Mouse (Mus musculus) left cerebral cortex, postnatal 10 days (tissue): ENCODE results near the gene Zfp472. TPM values are rescaled to one million over a fixed set of nuclear protein-coding genes. Genes with fewer than 3 reads are reported as not detected.
A peak's percentile ranks its signal among the peaks of the same experiment; 100 is the strongest.

Experiments
- DNase-seq, 2 experiments: peaks; one replicate each; pipeline ENCODE4 v3.0.0; 2021 to 2022; ENCODE audit warnings: low spot score in 2 of 2, mixed read lengths in 1 of 2; ENCODE audit errors: extremely low spot score in 1 of 2
- intact Hi-C: fragments of 180-260 bp; cut with DNase I; formaldehyde crosslinking; loops from one replicate; pipeline ENCODE4 v1.15.1; 2025
- total RNA-seq, 2 experiments: library from RNA; stranded (reverse); gene quantifications; 2 replicates each; pipeline ENCODE4 v1.2.3; 2021

The Zfp472 gene
- 1 to 10 TPM; 4.3 to 5.5 TPM for total RNA-seq

DNA sequence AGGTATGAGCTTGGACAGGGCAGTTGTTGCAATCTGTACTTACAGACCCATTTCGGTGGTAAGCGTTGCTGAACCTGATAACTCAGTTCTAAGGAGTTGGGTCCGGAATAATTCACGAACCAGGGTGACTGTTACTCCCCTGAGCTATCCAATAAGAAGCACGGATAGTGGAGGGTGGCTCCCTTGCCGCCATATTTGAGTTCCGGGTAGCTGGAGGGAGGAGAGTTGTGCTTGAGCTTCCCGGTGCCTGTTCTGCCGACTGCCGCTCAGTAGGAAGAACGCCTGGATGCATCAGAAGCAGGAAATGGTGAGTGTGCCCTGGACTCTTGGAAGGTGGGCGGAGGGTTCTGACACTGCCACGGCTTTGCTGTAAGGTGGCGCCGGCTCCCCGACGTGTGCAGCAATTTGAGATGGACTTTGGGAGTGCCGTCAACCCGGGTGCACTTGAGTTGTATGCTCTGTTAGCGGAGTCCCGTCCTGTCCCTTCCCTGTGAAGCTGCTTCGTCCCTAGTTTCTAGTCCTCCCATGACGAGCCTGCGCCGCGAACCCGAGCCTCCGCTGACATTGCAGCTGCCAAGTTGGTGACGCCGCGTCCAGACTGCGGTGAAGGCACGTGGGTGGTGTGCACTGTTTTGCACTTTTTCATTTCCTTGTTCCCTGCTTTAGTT lies at the start of gene Zfp472:
TSS of gene Zfp472 (plus strand) at position 192 of the 668 bp plus-strand sequence.
- DNase-seq: peak; percentile 88 to 95
- intact Hi-C loops: no loop called here

DNA sequence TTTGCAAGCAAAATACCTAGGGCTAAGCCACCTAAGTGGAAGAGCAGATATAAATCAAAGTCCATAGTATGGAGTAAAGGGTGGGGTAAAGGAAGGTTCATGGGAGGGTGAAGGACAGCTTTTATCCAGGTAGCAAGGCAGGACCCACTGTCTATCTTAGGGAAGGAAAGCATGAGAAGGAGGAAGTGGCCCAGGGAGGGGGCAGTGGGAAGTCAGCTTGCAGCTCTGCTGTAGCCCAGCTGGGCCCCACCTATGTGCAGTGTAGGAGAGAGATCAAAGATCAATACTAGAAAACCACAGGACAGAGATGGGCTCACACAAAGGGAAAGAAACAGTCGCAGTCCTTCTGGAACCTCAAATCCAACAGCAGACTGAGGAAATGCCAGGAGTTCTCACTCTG lies 49.5 kb upstream of the Zfp472 start:
- no peak for DNase-seq
- intact Hi-C loops: no loop called here

DNA sequence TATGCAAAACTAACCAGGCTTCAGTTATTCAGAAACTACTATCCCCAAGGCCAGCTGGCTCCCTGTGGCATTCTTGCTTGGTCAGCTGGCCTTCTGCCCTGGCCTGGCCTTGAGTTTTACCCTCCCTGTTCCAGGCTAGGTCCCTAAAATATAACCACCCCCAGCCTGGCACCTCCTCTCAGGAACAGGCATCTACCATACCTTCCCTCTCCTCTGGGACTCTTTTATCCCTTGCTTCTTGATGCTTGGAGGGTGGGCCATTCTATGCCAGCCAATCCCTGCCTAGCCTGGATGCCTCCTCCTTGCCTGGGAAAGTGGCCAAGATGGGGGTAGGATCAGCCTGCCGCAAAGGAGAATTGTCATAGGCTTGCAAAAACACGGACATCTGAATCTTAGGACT lies 48.5 kb upstream of the Zfp472 start, which contains the start of gene Cyp4f14:
TSS of gene Cyp4f14 (minus strand) at position 212 of the 400 bp plus-strand sequence.
- peak in 1 of 2 experiments; percentile 27 for DNase-seq

DNA sequence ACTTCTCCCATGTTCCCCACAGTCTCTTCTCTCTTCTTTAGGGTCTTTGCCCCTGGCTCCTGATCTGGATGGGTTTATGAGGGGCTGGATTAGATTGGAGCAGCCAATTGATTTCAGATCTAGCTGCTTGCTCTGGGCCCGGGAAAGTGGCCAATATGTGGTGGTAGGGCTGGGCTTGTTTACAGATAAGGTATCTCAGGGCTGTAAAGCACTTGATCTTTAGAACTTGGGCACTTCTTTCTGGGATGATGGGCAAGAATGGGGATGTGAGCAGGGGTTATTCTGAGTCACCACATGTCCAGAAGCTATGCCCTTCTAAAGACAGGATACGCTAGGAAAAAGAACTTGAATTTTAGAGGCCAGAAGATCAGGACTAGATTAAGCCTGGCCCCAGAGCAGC lies 46.5 kb upstream of the Zfp472 start:
- intact Hi-C loops: no loop called here
- no peak for DNase-seq

More for the DNA sequence above, 48.5 kb upstream of the Zfp472 start, which contains the start of gene Cyp4f14:
- intact Hi-C loops: no loop called here

DNA sequence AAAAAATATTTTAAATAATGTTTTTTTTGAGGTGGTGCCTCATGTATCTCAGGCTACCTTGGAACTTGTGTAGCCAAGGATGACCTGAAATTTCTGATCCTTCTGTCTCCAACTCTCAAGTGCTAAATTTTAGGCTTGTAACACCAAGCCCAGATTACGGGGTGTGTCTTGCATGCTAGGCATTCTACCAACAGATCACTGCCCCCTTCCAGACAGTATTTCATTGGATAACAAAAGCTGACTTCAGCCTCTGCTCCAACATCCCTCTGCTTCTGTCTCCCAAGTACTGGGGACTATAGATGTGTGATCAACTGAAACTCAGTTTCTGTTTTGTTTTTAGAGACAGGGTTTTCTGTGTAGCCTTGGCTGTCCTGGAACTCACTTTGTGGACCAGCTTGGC lies 41.9 kb upstream of the Zfp472 start:
- DNase-seq: no peak
- intact Hi-C loops: no loop called here

DNA sequence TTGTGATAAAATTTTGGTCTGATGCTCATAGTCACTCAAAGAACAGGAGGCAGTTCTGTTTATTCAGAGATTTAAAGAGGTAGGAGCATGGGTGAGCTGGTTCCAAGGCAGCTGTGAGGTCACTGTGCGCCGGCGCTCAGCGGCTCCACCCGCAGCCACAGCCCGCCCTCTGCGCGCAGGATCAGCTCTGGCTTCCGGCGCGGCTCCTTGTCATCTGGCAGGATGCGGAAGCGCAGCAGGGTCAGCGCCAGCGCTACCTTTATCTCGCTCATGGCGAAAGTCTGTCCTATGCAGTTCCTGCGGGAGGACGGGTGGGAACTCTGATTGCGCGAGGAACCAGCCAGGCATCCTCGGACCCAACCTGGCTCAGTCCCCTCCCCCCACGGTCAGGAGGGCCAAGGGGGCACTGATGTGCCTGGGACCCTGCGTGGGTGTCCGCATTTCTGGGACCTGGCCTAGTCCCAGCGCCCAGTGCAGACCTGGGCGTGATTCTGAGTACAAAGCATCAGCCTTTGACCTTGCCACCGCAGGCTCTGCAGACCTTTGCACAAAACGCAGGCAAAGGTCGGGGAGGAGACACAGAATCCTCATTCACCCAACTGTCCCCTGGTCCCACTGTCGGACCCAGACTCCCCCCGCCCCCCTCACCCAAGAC lies 40.8 kb upstream of the Zfp472 start:
- peak; percentile 58 to 88 for DNase-seq
- intact Hi-C loops: no loop called here

DNA sequence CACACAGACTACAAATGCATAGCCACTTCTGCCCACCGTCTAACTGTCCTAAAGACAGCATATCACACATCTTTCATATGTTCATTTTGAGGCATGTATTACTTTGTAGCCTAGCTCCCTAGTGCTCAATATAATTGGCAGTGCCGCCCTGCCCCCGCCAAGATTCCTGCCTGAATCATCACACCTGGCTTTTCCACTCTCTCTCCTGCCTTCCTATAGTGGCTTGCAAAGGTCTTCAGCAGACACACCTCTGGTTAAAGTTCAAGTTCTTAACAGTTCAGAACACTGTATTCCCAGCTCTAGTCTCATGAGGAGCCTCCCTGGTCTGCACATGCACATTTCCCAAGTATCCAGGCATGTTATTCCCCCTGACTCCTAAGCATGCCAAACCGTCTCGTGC lies 37.8 kb upstream of the Zfp472 start:
- intact Hi-C loops: no loop called here
- no peak for DNase-seq

DNA sequence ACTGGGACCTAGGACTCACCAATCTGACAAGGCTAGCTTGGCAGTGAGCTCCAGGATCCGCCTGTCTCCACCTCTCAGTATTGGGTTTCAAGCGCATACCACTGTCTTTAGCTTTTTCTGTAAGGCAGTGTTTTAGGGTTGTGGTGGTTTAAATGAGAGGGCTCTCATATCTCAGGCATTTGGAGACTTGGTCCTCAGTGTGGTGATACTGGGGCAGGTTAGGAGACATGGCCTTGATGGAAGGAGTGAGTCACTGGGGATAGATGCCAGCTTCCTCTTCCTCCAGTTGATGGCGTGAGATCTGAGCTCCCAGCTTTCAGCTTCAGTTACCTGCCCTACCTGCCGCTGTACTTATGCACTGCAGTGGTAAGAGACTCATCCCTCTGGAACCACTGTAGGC lies 25.8 kb upstream of the Zfp472 start:
- intact Hi-C loops: no loop called here
- no peak for DNase-seq

DNA sequence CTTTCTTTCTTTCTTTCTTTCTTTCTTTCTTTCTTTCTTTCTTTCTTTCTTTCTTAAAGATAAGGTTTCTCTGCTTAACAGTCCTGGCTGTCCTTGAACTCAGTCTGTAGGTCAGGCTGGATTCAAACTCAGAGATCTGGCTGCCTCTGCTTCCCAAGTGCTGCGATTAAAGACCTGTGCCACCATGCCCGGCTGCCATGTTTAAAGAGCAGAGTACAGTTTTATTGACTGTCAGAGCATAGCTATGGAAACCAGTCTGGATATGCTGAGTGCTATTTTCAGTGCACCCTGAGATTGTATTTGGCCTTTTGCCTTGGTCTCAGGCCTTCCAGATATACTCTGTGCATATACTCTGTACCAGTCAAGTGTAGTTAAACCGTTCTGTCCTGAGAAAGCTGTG lies 22.0 kb upstream of the Zfp472 start:
- intact Hi-C loops: no loop called here
- DNase-seq: no peak

DNA sequence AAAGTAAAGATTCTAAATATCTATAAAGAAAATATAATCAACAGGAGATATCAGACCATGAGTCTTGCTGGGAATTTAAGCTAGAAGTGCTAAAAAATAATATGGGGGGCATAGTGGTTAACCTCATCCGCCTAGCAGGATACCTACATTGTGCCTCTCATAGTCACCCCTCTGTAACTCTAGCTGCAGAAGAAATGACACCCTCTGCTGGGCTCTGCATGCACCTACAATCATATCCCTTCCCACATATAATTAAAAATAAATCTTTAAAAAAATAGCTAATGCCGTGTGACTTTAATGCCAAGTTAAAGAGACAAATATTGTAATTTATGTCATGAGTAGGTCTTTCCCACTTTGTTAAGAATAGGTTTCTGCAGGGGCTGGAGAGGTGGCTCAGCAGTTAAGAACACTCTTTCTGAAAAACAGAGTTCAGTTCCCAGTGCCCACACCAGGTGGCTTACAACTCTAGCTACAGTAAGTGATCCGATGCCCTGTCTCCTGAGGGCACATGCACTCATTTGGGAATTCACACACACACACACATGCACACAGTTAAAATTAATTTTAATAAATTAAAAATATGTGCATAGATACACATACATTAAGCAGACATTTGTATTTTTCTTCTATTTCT lies 21.1 kb upstream of the Zfp472 start:
- intact Hi-C loops: loop anchor here (5.0 kb wide), 1 partner anchor 37 kb away; no protein-coding TSS in a partner anchor

DNA sequence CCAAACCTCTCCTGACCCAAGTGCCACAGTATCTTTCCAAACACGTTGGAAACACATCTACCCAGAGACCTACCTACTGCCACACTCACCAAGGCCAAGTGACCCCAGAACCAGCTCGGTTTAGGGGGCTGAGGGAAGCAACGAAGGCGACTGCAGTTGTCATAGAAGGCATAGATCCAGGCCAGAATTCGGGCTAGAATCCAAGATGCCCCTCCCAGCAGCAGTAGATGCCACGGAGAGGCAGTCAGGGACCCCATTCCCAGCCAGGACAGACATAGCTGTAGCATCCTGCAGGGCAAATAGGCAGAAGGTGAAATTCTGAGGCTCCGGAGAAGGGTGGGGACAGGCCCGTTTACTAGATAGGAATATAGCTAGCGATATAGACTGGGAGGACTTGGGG lies 18.9 kb upstream of the Zfp472 start:
- DNase-seq: peak in 1 of 2 experiments; percentile 22
- intact Hi-C loops: loop anchor here (5.0 kb wide), 1 partner anchor 39 kb away; no protein-coding TSS in a partner anchor

More for the DNA sequence above, 21.1 kb upstream of the Zfp472 start:
- DNase-seq: no peak

DNA sequence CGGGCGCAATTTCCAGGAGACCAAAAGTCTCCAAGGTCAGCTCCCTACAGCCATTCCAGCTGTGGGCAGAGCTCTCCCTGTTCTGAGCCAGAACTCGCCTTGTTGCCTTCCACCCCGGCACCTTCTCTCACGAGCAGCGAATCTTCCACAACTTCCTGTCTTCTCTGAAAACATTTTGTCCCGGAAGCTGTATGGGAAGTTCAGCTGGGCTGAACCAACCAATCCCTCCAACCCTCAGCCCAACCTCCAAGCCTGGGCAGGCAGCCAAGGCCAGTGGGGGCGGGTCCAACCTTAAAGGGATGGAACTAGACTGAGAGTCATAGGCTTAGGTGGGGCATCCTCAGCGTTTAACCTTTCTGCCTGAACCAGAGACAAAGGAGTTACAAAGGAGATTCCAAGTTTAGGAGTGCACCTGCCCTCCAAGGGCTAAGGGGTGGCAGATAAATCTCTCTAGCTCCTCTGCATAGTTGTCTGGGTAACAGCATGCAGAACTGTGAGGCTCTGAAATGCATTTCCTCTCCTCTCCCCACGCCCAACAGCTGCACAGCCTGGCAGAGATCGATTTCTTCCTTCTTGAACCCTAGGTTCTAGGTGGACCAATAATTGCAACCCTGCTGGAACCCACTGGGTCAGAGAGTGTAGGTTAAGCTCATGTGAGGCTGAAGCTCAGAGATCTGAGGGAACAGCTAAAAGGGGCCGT lies 18.2 kb upstream of the Zfp472 start, which contains the start of gene Cyp4f13:
TSS of gene Cyp4f13 (minus strand) at position 188 of the 700 bp plus-strand sequence.
- intact Hi-C loops: loop anchor here (5.0 kb wide), 1 partner anchor 40 kb away; no protein-coding TSS in a partner anchor
- DNase-seq: peak; percentile 89 to 97

DNA sequence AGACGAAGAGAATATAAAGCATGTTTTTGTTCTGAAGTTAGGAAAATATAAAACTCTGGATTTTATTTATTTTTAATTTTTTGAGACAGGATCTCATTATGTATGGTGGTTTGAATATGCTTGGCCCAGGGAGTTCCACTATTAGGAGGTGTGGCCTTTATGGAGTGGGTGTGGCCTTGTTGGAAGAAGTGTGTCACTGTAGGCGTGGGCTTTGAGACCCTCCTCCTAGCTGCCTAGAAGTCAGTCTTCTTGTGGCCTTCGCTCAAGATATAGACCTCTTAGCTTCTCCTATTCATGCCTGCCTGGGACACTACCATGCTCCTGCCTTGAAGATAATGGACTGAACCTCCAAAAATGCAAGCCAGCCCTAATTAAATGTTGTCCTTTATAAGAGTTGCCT lies 15.5 kb upstream of the Zfp472 start:
- DNase-seq: no peak
- intact Hi-C loops: no loop called here

DNA sequence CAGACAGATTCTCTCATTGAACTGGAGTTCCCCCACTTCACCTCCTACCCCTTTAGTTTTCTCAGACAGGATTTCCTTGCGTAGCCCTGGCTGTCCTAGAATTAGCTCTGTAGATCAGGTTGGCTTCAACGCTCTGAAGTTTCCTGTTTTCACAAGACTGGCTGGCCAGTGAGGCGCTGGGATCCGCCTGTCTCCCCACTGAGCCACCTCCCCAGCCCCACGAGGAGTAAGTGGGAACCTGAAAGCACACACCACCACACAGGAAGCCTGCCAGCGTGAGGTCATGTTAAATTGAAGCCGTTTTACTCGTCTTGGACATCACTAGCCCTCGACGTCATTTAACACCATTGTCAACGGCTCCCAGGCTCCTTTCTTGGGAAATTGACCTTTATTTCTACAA lies 14.6 kb upstream of the Zfp472 start:
- intact Hi-C loops: no loop called here
- DNase-seq: no peak

DNA sequence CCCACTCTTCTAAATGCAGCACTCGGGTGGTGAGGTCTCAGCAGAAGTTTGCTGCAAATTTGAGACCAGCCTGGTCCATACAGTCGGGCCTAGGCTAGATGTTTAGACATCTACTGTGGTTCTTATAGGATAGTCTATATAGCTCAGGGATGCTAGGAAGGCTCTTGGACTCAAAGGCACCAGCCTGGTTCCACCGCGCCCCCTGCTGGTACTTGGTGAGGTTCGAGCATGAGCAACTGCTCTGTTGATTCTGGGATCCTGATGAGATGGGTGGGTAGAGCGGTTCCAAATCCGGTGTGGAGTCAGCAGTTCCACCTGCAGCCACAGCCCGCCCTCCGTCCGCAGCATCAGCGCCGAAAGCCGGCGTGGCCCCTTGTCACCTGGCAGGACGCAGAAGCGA lies 14.2 kb upstream of the Zfp472 start:
- intact Hi-C loops: no loop called here

DNA sequence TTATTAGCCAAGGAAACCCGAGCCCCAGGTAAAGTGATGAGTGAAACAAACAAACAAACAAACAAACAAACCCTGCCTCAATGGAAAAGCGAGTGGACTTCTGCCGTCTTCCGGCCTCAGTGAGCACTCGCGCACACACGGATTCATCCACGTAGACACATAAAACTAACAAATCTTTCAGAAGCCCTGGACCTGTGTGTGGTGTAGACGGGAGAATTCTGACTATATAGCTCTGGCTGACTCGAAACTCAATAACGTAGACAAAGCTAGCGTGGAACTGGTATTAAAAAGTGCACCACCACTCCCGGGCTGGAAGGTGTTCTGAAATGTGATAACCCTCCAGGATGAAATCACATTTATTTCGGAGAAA lies 376 bp upstream of the Zfp472 start:
- no peak for DNase-seq
- intact Hi-C loops: no loop called here

More for the DNA sequence above, 14.2 kb upstream of the Zfp472 start:
- peak; percentile 73 to 88 for DNase-seq

DNA sequence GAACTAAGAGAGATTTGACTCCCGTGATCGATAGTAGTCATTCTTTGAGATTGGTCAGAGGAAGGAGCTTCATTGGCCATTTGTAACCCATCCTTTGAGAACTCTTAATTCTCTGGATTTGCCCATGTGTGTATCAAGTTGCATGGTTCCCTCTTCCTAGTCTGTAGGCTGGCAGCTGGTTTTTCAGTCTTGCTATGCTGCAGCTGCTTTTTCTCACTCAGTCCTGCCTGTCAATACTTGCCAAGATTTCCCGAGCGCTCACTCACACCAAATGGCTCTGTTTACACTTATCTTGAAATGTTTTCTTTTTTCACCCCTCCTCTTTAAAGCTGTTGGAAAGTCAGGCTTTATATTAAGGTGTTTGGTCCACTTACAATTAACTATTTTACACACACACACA lies 15.7 kb downstream of the Zfp472 start:
- intact Hi-C loops: no loop called here

DNA sequence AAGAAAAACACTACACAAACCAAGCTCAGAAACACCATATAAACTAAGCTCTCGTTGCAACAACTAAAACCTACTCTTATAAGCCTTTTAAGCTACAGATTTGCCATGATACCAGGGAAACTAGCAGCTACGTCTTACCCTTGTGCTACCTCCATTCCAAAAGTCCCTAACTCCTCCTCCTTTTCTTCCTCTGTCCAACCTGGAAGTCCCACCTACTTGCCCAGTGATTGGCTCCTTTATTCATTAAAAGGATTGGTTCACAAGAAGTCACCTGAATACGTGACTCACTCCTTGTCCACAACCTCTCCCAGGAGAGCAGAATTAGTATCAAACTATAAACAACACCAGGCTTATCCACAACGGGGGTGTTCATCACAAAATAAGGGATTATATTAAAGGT lies 20.7 kb downstream of the Zfp472 start:
- intact Hi-C loops: no loop called here
- no peak for DNase-seq

More for the DNA sequence above, 15.7 kb downstream of the Zfp472 start:
- no peak for DNase-seq
